Mouse (Mus musculus): ENCODE results near the gene Lypd8. TPM values are rescaled to one million over a fixed set of nuclear protein-coding genes. Genes with fewer than 3 reads are reported as not detected.
A peak's percentile ranks its signal among the peaks of the same experiment; 100 is the strongest.

Gene Lypd8
- total RNA-seq, 2 experiments from 2014 or later, result not detected

- DNase-seq, result no peak
- intact Hi-C loops (cut with DNase I), result no loop called here
Measured at GRCm38 (mm10) chr11:58382471-58382870, 3.6 kb downstream of the Lypd8 start.

- no peak for DNase-seq
- intact Hi-C loops (cut with DNase I), result loop anchor here (5.0 kb wide), 3 partner anchors 98 to 187 kb away; partner anchors contain the start of gene Olfr331
Measured at GRCm38 (mm10) chr11:58399985-58400645, 21.3 kb downstream of the Lypd8 start.

- no peak for DNase-seq
- intact Hi-C loops (cut with DNase I), result loop anchor here (5.0 kb wide), 3 partner anchors 98 to 187 kb away; partner anchors contain the start of gene Olfr331
Measured at GRCm38 (mm10) chr11:58400655-58401054, 21.8 kb downstream of the Lypd8 start.

- DNase-seq, result no peak
- intact Hi-C loops (cut with DNase I), result no loop called here
Measured at GRCm38 (mm10) chr11:58408066-58408465, 29.2 kb downstream of the Lypd8 start.

GRCm38 (mm10) chr11:58418336-58418735, 39.5 kb downstream of the Lypd8 start:
- intact Hi-C loops (cut with DNase I), result no loop called here
- peak in 1 of 2 experiments; percentile 14 for DNase-seq

GRCm38 (mm10) chr11:58420815-58421214, 42.0 kb downstream of the Lypd8 start, which contains the start of gene 1810065E05Rik:
1810065E05Rik (plus strand) TSS chr11:58421111.
- intact Hi-C loops (cut with DNase I), result no loop called here
- DNase-seq, result no peak

DNA sequence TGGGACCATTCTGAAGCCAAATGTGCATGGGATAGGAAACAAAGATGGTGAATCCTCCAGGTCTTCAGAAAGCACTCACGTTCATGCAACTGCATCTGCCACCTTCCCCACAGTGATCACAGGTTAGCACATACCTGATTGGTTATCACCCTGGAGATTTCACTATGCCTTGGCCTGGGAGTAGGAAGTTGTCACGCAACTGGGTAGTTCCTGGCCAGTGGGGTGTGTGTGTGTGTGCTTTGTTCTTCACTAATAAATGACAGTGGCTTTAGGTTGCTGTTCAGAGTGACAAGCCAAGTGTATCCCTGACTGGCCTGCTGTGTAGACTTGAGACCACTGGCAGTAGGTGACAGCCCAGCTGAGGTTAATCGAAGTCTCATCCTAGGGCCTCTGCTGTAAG, 53.4 kb downstream of the Lypd8 start, which contains the start of gene Gm12253:
Gm12253 (plus strand) TSS at position 301 of the 400 bp plus-strand sequence.
- intact Hi-C loops (cut with DNase I), result no loop called here

DNA sequence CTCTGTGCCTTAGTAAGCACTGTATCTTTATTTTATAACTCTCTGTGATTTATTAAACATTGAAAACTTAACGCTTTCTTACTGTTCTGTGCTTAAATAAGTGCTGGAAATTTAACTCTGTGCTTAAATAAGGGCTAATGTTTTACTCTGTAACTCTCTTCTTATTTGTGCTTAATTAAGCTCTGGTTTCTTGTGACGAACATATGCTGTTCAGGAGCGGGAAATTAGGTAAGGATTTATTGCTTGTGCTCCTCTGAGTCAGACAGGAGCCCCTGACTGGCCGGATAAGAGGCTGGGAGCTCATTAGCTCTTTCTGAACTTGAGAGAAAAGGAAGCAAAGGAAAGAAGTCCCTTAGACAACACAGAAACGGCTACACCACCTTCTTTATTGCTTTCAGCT, 59.0 kb downstream of the Lypd8 start:
- intact Hi-C loops (cut with DNase I), result no loop called here
- DNase-seq, result no peak

More for the DNA sequence above, 53.4 kb downstream of the Lypd8 start, which contains the start of gene Gm12253:
- DNase-seq, result no peak

Other genes with a start within 250 kb of the Lypd8 start
- gene Gemin5, start 210.5 kb upstream of the Lypd8 start, total RNA-seq (2021), result 1 to 10 TPM; 9.2 to 9.7 TPM
- gene Mrpl22, start 207.4 kb upstream of the Lypd8 start, total RNA-seq (2021), result 10 to 100 TPM; 47.1 to 49.9 TPM
- gene Igtp, start 179.5 kb upstream of the Lypd8 start, total RNA-seq (2021), result 1 to 10 TPM; 3.8 to 4.8 TPM
- 1 to 10 TPM; 6.9 to 7.0 TPM for gene Irgm2, start 179.4 kb upstream of the Lypd8 start, total RNA-seq (2021)
- gene 4930438A08Rik, start 104.2 kb upstream of the Lypd8 start, total RNA-seq (2021), result not detected
- gene Zfp692, start 72.0 kb upstream of the Lypd8 start, total RNA-seq (2021), result 1 to 10 TPM; 3.9 to 4.7 TPM
- gene Zfp672, start 48.7 kb upstream of the Lypd8 start, total RNA-seq (2021), result 10 to 100 TPM; 48.9 to 53.1 TPM
- gene Sh3bp5l, start 48.3 kb upstream of the Lypd8 start, total RNA-seq (2021), result 10 to 100 TPM; 45.6 to 49.5 TPM
- not detected for gene 1810065E05Rik, start 42.1 kb downstream of the Lypd8 start, total RNA-seq (2021)
- not detected for gene Gm12253, start 53.5 kb downstream of the Lypd8 start, total RNA-seq (2021)
- not detected for gene Lypd9, start 73.9 kb downstream of the Lypd8 start, total RNA-seq (2021)
- gene Olfr30, start 83.2 kb downstream of the Lypd8 start, total RNA-seq (2021), result not detected
- gene Olfr332, start 113.5 kb downstream of the Lypd8 start, total RNA-seq (2021), result not detected
- not detected for gene Olfr331, start 123.5 kb downstream of the Lypd8 start, total RNA-seq (2021)
- gene Olfr330, start 155.8 kb downstream of the Lypd8 start, total RNA-seq (2021), result not detected
- not detected for gene Olfr329-ps, start 167.4 kb downstream of the Lypd8 start, total RNA-seq (2021)
- under 1 TPM; 0.10 to 0.12 TPM for gene Olfr328, start 176.6 kb downstream of the Lypd8 start, total RNA-seq (2021)
- not detected for gene Olfr224, start 191.5 kb downstream of the Lypd8 start, total RNA-seq (2021)
- gene Olfr325, start 198.7 kb downstream of the Lypd8 start, total RNA-seq (2021), result not detected
- not detected for gene Olfr324, start 216.1 kb downstream of the Lypd8 start, total RNA-seq (2021)
- gene 2210407C18Rik, start 237.0 kb downstream of the Lypd8 start, total RNA-seq (2021), result 10 to 100 TPM in 1 of 2 experiments, 1 to 10 TPM in 1; 7.4 to 10.7 TPM

Measured in heart, postnatal 14 days (tissue).